Mouse (Mus musculus) heart, postnatal 0 days (tissue): ENCODE data around the gene Acacb. TPM values are rescaled to one million over a fixed set of nuclear protein-coding genes. Genes with fewer than 3 reads are reported as not detected.

Source experiments
- ATAC-seq: fragments of 200-750 bp; cut with Nextera tagmentation; 2 replicates; pipeline ENCODE4 v1.8.0; 2017; ENCODE audit warnings: low read depth, moderate number of reproducible peaks, moderate library complexity; ENCODE audit not compliant: insufficient read depth
- DNase-seq: peaks from one replicate; pipeline ENCODE4 v3.0.0-alpha.2; 2016; ENCODE audit warnings: low spot score
- H3K27ac ChIP-seq: fragments of 300-500 bp; sonication (generic); 2 replicates; pipeline ENCODE4 v1.5.1; 2014; ENCODE audit warnings: low read depth, mild to moderate bottlenecking
- H3K27me3 ChIP-seq: fragments of 300-500 bp; sonication (generic); 2 replicates; pipeline ENCODE4 v1.6.1; 2014; ENCODE audit warnings: low read length, mixed read lengths; ENCODE audit not compliant: control insufficient read depth, insufficient read depth
- H3K36me3 ChIP-seq: fragments of 300-500 bp; sonication (generic); replicated peaks from 2 replicates; pipeline ENCODE4 v1.6.1; 2014; ENCODE audit warnings: low read length, mixed read lengths; ENCODE audit not compliant: control insufficient read depth, insufficient read depth
- H3K4me1 ChIP-seq: fragments of 300-500 bp; sonication (generic); 2 replicates; pipeline ENCODE4 v1.6.1; 2014; ENCODE audit warnings: antibody characterized with exemption; ENCODE audit not compliant: control insufficient read depth, insufficient read depth
- H3K4me2 ChIP-seq: fragments of 300-500 bp; sonication (generic); 2 replicates; pipeline ENCODE4 v1.6.1; 2014; ENCODE audit warnings: low read depth, mild to moderate bottlenecking, low read length, moderate library complexity
- H3K4me3 ChIP-seq: fragments of 300-500 bp; sonication (generic); 2 replicates; pipeline ENCODE4 v1.5.1; 2014; ENCODE audit warnings: low read depth, low read length
- H3K9ac ChIP-seq: fragments of 300-500 bp; sonication (generic); replicated peaks from 2 replicates; pipeline ENCODE4 v1.6.1; 2014; ENCODE audit warnings: low read depth, low read length, mixed read lengths
- H3K9me3 ChIP-seq: fragments of 300-500 bp; sonication (generic); replicated peaks from 2 replicates; pipeline ENCODE4 v1.6.1; 2016; ENCODE audit warnings: low read length; ENCODE audit not compliant: control insufficient read depth
- CTCF ChIP-seq: IDR thresholded peaks from 2 replicates; pipeline ENCODE4 v1.5.1; 2016; ENCODE audit warnings: antibody characterized with exemption, control low read depth, low read depth
- EP300 ChIP-seq: IDR thresholded peaks from 2 replicates; pipeline ENCODE4 v1.6.1; 2016; ENCODE audit warnings: antibody characterized with exemption, low read depth
- WGBS: fragments of 180-500 bp; shearing (Covaris S2); extraction: QIAGEN DNeasy Blood & Tissue Kit; methylation state at CpG from one replicate; pipeline ENCODE4 v1.1.7; 2014; 5-methylcytosine and 5-hydroxymethylcytosine counted together
- polyA plus RNA-seq: library from polyadenylated mRNA; unstranded; fragments of >200 nt; fragmentation: Nextera tagmentation; extraction: Ambion mirVana; gene quantifications from 2 replicates; pipeline ENCODE4 v1.2.1, GENCODE M21; 2015
- total RNA-seq: library from RNA; depleted of rRNA; stranded (reverse); fragments of >200 nt; gene quantifications from 2 replicates; pipeline ENCODE4 v1.2.3, GENCODE M21; 2014; ENCODE audit warnings: low replicate concordance

Acacb gene
- total and polyA plus RNA-seq, 2 experiments from 2014 or later = 17.5 to 70.1 TPM

GRCm38 (mm10) chr5:114284604-114285397 lies 138.5 kb downstream of the Acacb start:
- Histone ChIP-seq H3K4me1 (no peaks in the 10 kb centered on the region), H3K36me3 (no peaks in the 10 kb centered on the region), H3K4me2 (no peak overlapping the region), H3K9ac (no peak overlapping the region), H3K4me3 (no peak overlapping the region), H3K27ac (no peak overlapping the region), H3K27me3 (peaks cover 19% of the 10 kb centered on the region), H3K9me3 (no peaks in the 10 kb centered on the region)
- TF ChIP-seq EP300 = no peak
- TF ChIP-seq CTCF = no peak
- no peak for DNase-seq
- no peak for ATAC-seq
- WGBS = 72% methylated on average over 13 of the region's 13 CpGs

- H3K36me3 ChIP-seq = no peaks in the 10 kb centered on the region
- ATAC-seq (no peak), DNase-seq (no peak)
- H3K9ac ChIP-seq = no peak overlapping the region
- WGBS = 89% methylated on average over 3 of the region's 3 CpGs
- TF ChIP-seq CTCF (no peak), EP300 (no peak)
- no peak overlapping the region for H3K4me2 ChIP-seq
- peaks cover 19% of the 10 kb centered on the region for H3K27me3 ChIP-seq
- no peaks in the 10 kb centered on the region for H3K4me1 ChIP-seq
- H3K4me3 ChIP-seq = no peak overlapping the region
- no peaks in the 10 kb centered on the region for H3K9me3 ChIP-seq
- H3K27ac ChIP-seq = no peak overlapping the region
Measured at GRCm38 (mm10) chr5:114285398-114285700, 139.0 kb downstream of the Acacb start.

GRCm38 (mm10) chr5:114286102-114286501 lies 139.8 kb downstream of the Acacb start:
- no peak for DNase-seq
- Histone ChIP-seq H3K4me2 (no peak overlapping the region), H3K27ac (no peak overlapping the region), H3K9me3 (no peaks in the 10 kb centered on the region), H3K4me1 (no peaks in the 10 kb centered on the region), H3K36me3 (no peaks in the 10 kb centered on the region), H3K9ac (no peak overlapping the region), H3K27me3 (peaks cover 22% of the 10 kb centered on the region), H3K4me3 (no peak overlapping the region)
- TF ChIP-seq CTCF (no peak), EP300 (no peak)
- ATAC-seq = no peak
- 68% methylated on average over 4 of the region's 4 CpGs for WGBS

- ATAC-seq (no peak), DNase-seq (no peak)
- Histone ChIP-seq H3K27ac (no peak overlapping the region), H3K9me3 (no peaks in the 10 kb centered on the region), H3K4me2 (no peak overlapping the region), H3K36me3 (no peaks in the 10 kb centered on the region), H3K9ac (no peak overlapping the region), H3K27me3 (peaks cover 23% of the 10 kb centered on the region), H3K4me3 (no peak overlapping the region), H3K4me1 (no peaks in the 10 kb centered on the region)
- 76% methylated on average over 16 of the region's 16 CpGs for WGBS
- no peak for TF ChIP-seq EP300
- TF ChIP-seq CTCF = no peak
Measured at GRCm38 (mm10) chr5:114286872-114287571, 140.7 kb downstream of the Acacb start.

GRCm38 (mm10) chr5:114288396-114288795 lies 142.1 kb downstream of the Acacb start:
- no peak overlapping the region for H3K4me3 ChIP-seq
- H3K4me2 ChIP-seq = no peak overlapping the region
- H3K36me3 ChIP-seq = no peaks in the 10 kb centered on the region
- TF ChIP-seq CTCF (no peak), EP300 (no peak)
- no peaks in the 10 kb centered on the region for H3K4me1 ChIP-seq
- WGBS = 75% methylated on average over 5 of the region's 5 CpGs
- H3K9ac ChIP-seq = no peak overlapping the region
- H3K27me3 ChIP-seq = peaks cover 19% of the 10 kb centered on the region; the same call in 1 of the 2 replicates
- H3K9me3 ChIP-seq = no peaks in the 10 kb centered on the region
- DNase-seq (no peak), ATAC-seq (no peak)
- H3K27ac ChIP-seq = no peak overlapping the region
